Mouse (Mus musculus) heart, adult 2 months (tissue): ENCODE results near the gene Plekhh3.

Source experiments
- CTCF ChIP-seq: fragments of 200-600 bp; IDR thresholded peaks from 2 replicates; pipeline ENCODE4 v1.8.1; 2022; ENCODE audit warnings: antibody characterized with exemption, mild to moderate bottlenecking, moderate library complexity
- POLR2A ChIP-seq: fragments of 200-500 bp; IDR thresholded peaks from 2 replicates; pipeline ENCODE4 v1.6.1; 2011; ENCODE audit warnings: mild to moderate bottlenecking, low read depth, low read length, control low read depth; ENCODE audit not compliant: insufficient read depth

DNA sequence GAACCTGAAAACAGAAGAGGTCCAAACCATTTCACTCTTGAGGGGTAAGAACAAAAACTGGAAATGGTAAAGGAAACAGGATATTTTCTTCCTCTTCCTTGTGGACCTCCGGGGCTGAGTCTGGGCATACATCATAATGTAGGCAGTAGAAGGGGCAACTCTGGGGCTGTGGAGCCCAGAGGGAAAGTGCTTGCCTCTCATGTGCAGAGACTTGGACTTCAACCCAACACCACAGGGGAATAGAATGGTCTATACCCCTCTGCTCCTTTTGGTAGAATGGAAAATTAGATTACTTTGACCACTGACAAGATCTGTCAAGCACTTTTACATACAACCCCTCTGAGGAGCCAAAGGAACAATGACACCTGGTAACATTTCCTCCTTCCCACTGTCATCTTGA lies 23.9 kb upstream of the Plekhh3 start:
- TF ChIP-seq POLR2A: no peak
- TF ChIP-seq CTCF: no peak
